Mouse (Mus musculus): ENCODE data around the gene Plekhb2. TPM values are rescaled to one million over a fixed set of nuclear protein-coding genes. Genes with fewer than 3 reads are reported as not detected.
A peak's percentile ranks its signal among the peaks of the same experiment; 100 is the strongest.

The Plekhb2 gene
- polyA plus RNA-seq, 1 experiment from 2014 or later, result 11.6 TPM

GRCm38 (mm10) chr1:34855056-34855739 lies 5.4 kb downstream of the Plekhb2 start:
- no peak overlapping the region for H3K4me2 ChIP-seq
- 74% methylated on average over 12 of the region's 12 CpGs for WGBS
- no peak for ATAC-seq (ENCODE audit: insufficient number of reproducible peaks, insufficient read depth, low FRiP score, low TSS enrichment, low read depth)
- no peak overlapping the region for H3K27ac ChIP-seq
- H3K4me3 ChIP-seq, result no peak overlapping the region
- no peaks in the 10 kb centered on the region for H3K9me3 ChIP-seq
- no peak overlapping the region for H3K9ac ChIP-seq
- H3K36me3 ChIP-seq, result no peaks in the 10 kb centered on the region
- no peaks in the 10 kb centered on the region for H3K4me1 ChIP-seq
- no peaks in the 10 kb centered on the region for H3K27me3 ChIP-seq

- Histone ChIP-seq H3K27me3 (no peaks in the 10 kb centered on the region), H3K27ac (no peak overlapping the region), H3K9me3 (no peaks in the 10 kb centered on the region), H3K4me2 (no peak overlapping the region), H3K9ac (no peak overlapping the region), H3K36me3 (peaks cover 11% of the 10 kb centered on the region; the same call in 1 of the 2 replicates), H3K4me3 (no peak overlapping the region), H3K4me1 (no peaks in the 10 kb centered on the region)
- ATAC-seq (ENCODE audit: insufficient number of reproducible peaks, insufficient read depth, low FRiP score, low TSS enrichment, low read depth), result no peak
- 83% methylated on average over 5 of the region's 5 CpGs for WGBS
Measured at GRCm38 (mm10) chr1:34858671-34859070, 8.9 kb downstream of the Plekhb2 start.

- Histone ChIP-seq H3K4me2 (no peak overlapping the region), H3K36me3 (peaks cover 11% of the 10 kb centered on the region; the same call in 1 of the 2 replicates), H3K9me3 (no peaks in the 10 kb centered on the region), H3K27ac (no peak overlapping the region), H3K27me3 (no peaks in the 10 kb centered on the region), H3K4me1 (no peaks in the 10 kb centered on the region), H3K9ac (no peak overlapping the region), H3K4me3 (no peak overlapping the region)
- 87% methylated on average over 3 of the region's 3 CpGs for WGBS
- ATAC-seq (ENCODE audit: insufficient number of reproducible peaks, insufficient read depth, low FRiP score, low TSS enrichment, low read depth), result no peak
Measured at GRCm38 (mm10) chr1:34859761-34860160, 10.0 kb downstream of the Plekhb2 start.

- ATAC-seq (ENCODE audit: insufficient number of reproducible peaks, insufficient read depth, low FRiP score, low TSS enrichment, low read depth), result no peak
- 87% methylated on average over 7 of the region's 7 CpGs for whole genome bisulfite sequencing
- Histone ChIP-seq H3K4me2 (no peak overlapping the region), H3K36me3 (peaks cover 11% of the 10 kb centered on the region; the same call in 1 of the 2 replicates), H3K4me1 (no peaks in the 10 kb centered on the region), H3K27ac (no peak overlapping the region), H3K9ac (no peak overlapping the region), H3K4me3 (no peak overlapping the region), H3K27me3 (no peaks in the 10 kb centered on the region), H3K9me3 (no peaks in the 10 kb centered on the region)
Measured at GRCm38 (mm10) chr1:34860205-34860604, 10.4 kb downstream of the Plekhb2 start.

GRCm38 (mm10) chr1:34862877-34863276 lies 13.1 kb downstream of the Plekhb2 start:
- Histone ChIP-seq H3K4me2 (no peak overlapping the region), H3K9me3 (no peaks in the 10 kb centered on the region), H3K27ac (no peak overlapping the region), H3K9ac (no peak overlapping the region), H3K4me3 (no peak overlapping the region), H3K4me1 (no peaks in the 10 kb centered on the region), H3K27me3 (no peaks in the 10 kb centered on the region), H3K36me3 (peaks cover 11% of the 10 kb centered on the region; the same call in 1 of the 2 replicates)
- 89% methylated on average over 13 of the region's 13 CpGs for WGBS
- no peak for ATAC-seq (ENCODE audit: insufficient number of reproducible peaks, insufficient read depth, low FRiP score, low TSS enrichment, low read depth)

- WGBS, result 74% methylated on average over 7 of the region's 7 CpGs
- H3K36me3 ChIP-seq, result peaks cover 11% of the 10 kb centered on the region; the same call in 1 of the 2 replicates
- no peaks in the 10 kb centered on the region for H3K27me3 ChIP-seq
- no peak for ATAC-seq (ENCODE audit: insufficient number of reproducible peaks, insufficient read depth, low FRiP score, low TSS enrichment, low read depth)
- H3K4me3 ChIP-seq, result no peak overlapping the region
- H3K9ac ChIP-seq, result no peak overlapping the region
- H3K4me2 ChIP-seq, result no peak overlapping the region
- H3K4me1 ChIP-seq, result no peaks in the 10 kb centered on the region
- no peak overlapping the region for H3K27ac ChIP-seq
- no peaks in the 10 kb centered on the region for H3K9me3 ChIP-seq
Measured at GRCm38 (mm10) chr1:34863323-34863722, 13.5 kb downstream of the Plekhb2 start.

GRCm38 (mm10) chr1:34864243-34864642 lies 14.5 kb downstream of the Plekhb2 start:
- ATAC-seq (ENCODE audit: insufficient number of reproducible peaks, insufficient read depth, low FRiP score, low TSS enrichment, low read depth), result no peak
- no peak overlapping the region for H3K27ac ChIP-seq
- peaks cover 11% of the 10 kb centered on the region; the same call in 1 of the 2 replicates for H3K36me3 ChIP-seq
- H3K9me3 ChIP-seq, result no peaks in the 10 kb centered on the region
- H3K4me1 ChIP-seq, result no peaks in the 10 kb centered on the region
- H3K27me3 ChIP-seq, result no peaks in the 10 kb centered on the region
- H3K9ac ChIP-seq, result no peak overlapping the region
- 83% methylated on average over 7 of the region's 7 CpGs for WGBS
- no peak overlapping the region for H3K4me2 ChIP-seq
- no peak overlapping the region for H3K4me3 ChIP-seq

GRCm38 (mm10) chr1:34865866-34866265 lies 16.1 kb downstream of the Plekhb2 start:
- H3K4me3 ChIP-seq, result no peak overlapping the region
- H3K9me3 ChIP-seq, result no peaks in the 10 kb centered on the region
- H3K4me2 ChIP-seq, result no peak overlapping the region
- WGBS, result 81% methylated on average over 9 of the region's 9 CpGs
- no peak for ATAC-seq (ENCODE audit: insufficient number of reproducible peaks, insufficient read depth, low FRiP score, low TSS enrichment, low read depth)
- no peaks in the 10 kb centered on the region for H3K27me3 ChIP-seq
- H3K9ac ChIP-seq, result no peak overlapping the region
- H3K4me1 ChIP-seq, result no peaks in the 10 kb centered on the region
- no peak overlapping the region for H3K27ac ChIP-seq
- H3K36me3 ChIP-seq, result peaks cover 11% of the 10 kb centered on the region; the same call in 1 of the 2 replicates

GRCm38 (mm10) chr1:34866815-34867573 lies 17.2 kb downstream of the Plekhb2 start:
- Histone ChIP-seq H3K9ac (no peak overlapping the region), H3K27me3 (no peaks in the 10 kb centered on the region), H3K4me2 (no peak overlapping the region), H3K9me3 (no peaks in the 10 kb centered on the region), H3K4me3 (no peak overlapping the region), H3K27ac (no peak overlapping the region), H3K36me3 (peaks cover 11% of the 10 kb centered on the region; the same call in 1 of the 2 replicates), H3K4me1 (no peaks in the 10 kb centered on the region)
- ATAC-seq (ENCODE audit: insufficient number of reproducible peaks, insufficient read depth, low FRiP score, low TSS enrichment, low read depth), result no peak
- WGBS, result 58% methylated on average over 10 of the region's 10 CpGs

- no peak for ATAC-seq (ENCODE audit: insufficient number of reproducible peaks, insufficient read depth, low FRiP score, low TSS enrichment, low read depth)
- WGBS, result 88% methylated on average over 5 of the region's 5 CpGs
Measured at GRCm38 (mm10) chr1:34867574-34867955, 17.8 kb downstream of the Plekhb2 start.

GRCm38 (mm10) chr1:34868391-34868790 lies 18.6 kb downstream of the Plekhb2 start:
- Histone ChIP-seq H3K9me3 (no peaks in the 10 kb centered on the region), H3K36me3 (no peaks in the 10 kb centered on the region), H3K9ac (no peak overlapping the region), H3K4me2 (no peak overlapping the region), H3K27me3 (no peaks in the 10 kb centered on the region), H3K27ac (no peak overlapping the region), H3K4me1 (no peaks in the 10 kb centered on the region), H3K4me3 (no peak overlapping the region)
- WGBS, result 85% methylated on average over 8 of the region's 8 CpGs
- ATAC-seq (ENCODE audit: insufficient number of reproducible peaks, insufficient read depth, low FRiP score, low TSS enrichment, low read depth), result 0 out of 2 replicates have a peak, but pooled peaks have one; percentile 3

More at GRCm38 (mm10) chr1:34867574-34867955, 17.8 kb downstream of the Plekhb2 start:
- no peaks in the 10 kb centered on the region for H3K4me1 ChIP-seq
- no peak overlapping the region for H3K9ac ChIP-seq
- no peak overlapping the region for H3K27ac ChIP-seq
- no peaks in the 10 kb centered on the region for H3K27me3 ChIP-seq
- H3K36me3 ChIP-seq, result 0 out of 2 replicates have a peak, but pooled peaks cover 6% of the 10 kb centered on the region
- H3K4me2 ChIP-seq, result no peak overlapping the region
- H3K4me3 ChIP-seq, result no peak overlapping the region
- H3K9me3 ChIP-seq, result no peaks in the 10 kb centered on the region

GRCm38 (mm10) chr1:34869231-34869630 lies 19.5 kb downstream of the Plekhb2 start:
- no peaks in the 10 kb centered on the region for H3K36me3 ChIP-seq
- no peak overlapping the region for H3K4me3 ChIP-seq
- no peak overlapping the region for H3K27ac ChIP-seq
- H3K4me1 ChIP-seq, result no peaks in the 10 kb centered on the region
- no peak for ATAC-seq (ENCODE audit: insufficient number of reproducible peaks, insufficient read depth, low FRiP score, low TSS enrichment, low read depth)
- 94% methylated on average over 16 of the region's 16 CpGs for WGBS
- H3K9ac ChIP-seq, result no peak overlapping the region
- no peaks in the 10 kb centered on the region for H3K9me3 ChIP-seq
- no peak overlapping the region for H3K4me2 ChIP-seq
- H3K27me3 ChIP-seq, result no peaks in the 10 kb centered on the region
